Mouse (Mus musculus) thymus, adult 2 months (tissue): ENCODE measurements around the gene Smo.

Source experiments
- CTCF ChIP-seq: fragments of 200-500 bp; IDR thresholded peaks from 2 replicates; pipeline ENCODE4 v1.5.1; 2012; ENCODE audit warnings: mild to moderate bottlenecking, control low read depth, low read length, moderate library complexity, borderline replicate concordance; ENCODE audit not compliant: control insufficient read depth, poor library complexity, insufficient read depth; ENCODE audit errors: extremely low read depth
- POLR2A ChIP-seq: fragments of 200-500 bp; IDR thresholded peaks from 2 replicates; pipeline ENCODE4 v1.6.1; 2012; ENCODE audit warnings: mild to moderate bottlenecking, low read length, control low read depth, moderate library complexity; ENCODE audit not compliant: control insufficient read depth, poor library complexity, insufficient read depth; ENCODE audit errors: extremely low read depth

DNA sequence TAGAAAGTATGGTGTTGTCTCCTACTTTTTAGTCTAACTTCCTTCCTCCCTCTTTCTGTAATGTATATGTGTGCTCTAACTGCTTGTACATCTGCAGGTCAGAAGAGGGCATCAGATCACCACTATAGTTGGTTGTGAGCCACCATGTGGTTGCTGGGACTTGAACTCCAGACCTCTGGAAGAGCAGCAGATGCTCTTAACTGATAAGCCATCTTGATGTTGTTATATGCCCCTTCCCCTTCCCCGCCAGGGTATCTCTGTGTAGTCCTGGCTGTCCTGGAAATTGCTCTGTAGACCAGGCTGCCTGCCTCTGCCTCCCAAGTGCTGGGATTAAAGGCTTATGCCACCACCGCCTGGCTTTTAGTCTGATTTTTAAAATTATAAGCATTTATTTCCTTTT is 31.6 kb downstream of the Smo start:
- no peak for TF ChIP-seq CTCF
- no peak for TF ChIP-seq POLR2A
